Comparison of ENCODE assay signal across 8 mouse cellular contexts in genomic region chr1:84840018-84840664, GRCm38 (mm10). TPM values are rescaled to one million over a fixed set of nuclear protein-coding genes. Genes with fewer than 3 reads are reported as not detected.
DNase-seq lines count a peak whose midpoint lies in the region; ATAC-seq and TF ChIP-seq lines count a peak whose summit lies in the region.

Gene Trip12 (minus strand): TSS chr1:84840516.

- no peaks in the 10 kb centered on the region for H3K4me1 ChIP-seq in ES-Bruce4 (ENCODE audit: control insufficient read depth, insufficient read depth, low read length)
- no peaks in the 10 kb centered on the region for H3K4me1 ChIP-seq in embryonic facial prominence, embryonic 11.5 days (ENCODE audit: control insufficient read depth, insufficient read depth, low read length)
- H3K4me1 ChIP-seq in heart, embryonic 13.5 days = peaks cover 26% of the 10 kb centered on the region

- no peak for TF ChIP-seq CTCF in ES-Bruce4 (IDR thresholded peaks at IDR 0.05; ENCODE audit: low read depth, low read length)

- TF ChIP-seq POLR2A in ES-Bruce4 (IDR thresholded peaks at IDR 0.05; ENCODE audit: insufficient read depth, low read length) (no peak), myocyte (IDR thresholded peaks at IDR 0.05; ENCODE audit: insufficient read length, low read depth) (no peak)

- intact Hi-C loops in left cerebral cortex, postnatal 14 days (cut with DNase I) = no loop called here

- H3K27me3 ChIP-seq in ES-Bruce4 (ENCODE audit: control insufficient read depth, insufficient read depth, low read length, poor library complexity, severe bottlenecking) (no peaks in the 10 kb centered on the region), myocyte (ENCODE audit: control insufficient read depth, insufficient read depth, insufficient read length) (no peaks in the 10 kb centered on the region)
- no peaks in the 10 kb centered on the region for H3K27me3 ChIP-seq in embryonic facial prominence, embryonic 11.5 days (ENCODE audit: control insufficient read depth, insufficient read depth, low read length)
- H3K27me3 ChIP-seq in heart, embryonic 13.5 days (replicated peaks) = no peaks in the 10 kb centered on the region

- H3K9ac ChIP-seq in ES-Bruce4 (ENCODE audit: low read depth, poor library complexity, severe bottlenecking) = peak within 1 kb of the TSS; percentile 100
- H3K9ac ChIP-seq in embryonic facial prominence, embryonic 11.5 days (replicated peaks; ENCODE audit: low read length) = peak within 1 kb of the TSS; percentile 88
- peak within 1 kb of the TSS; percentile 99 for H3K9ac ChIP-seq in heart, embryonic 13.5 days

- peak within 1 kb of the TSS; percentile 52 for H3K4me2 ChIP-seq in embryonic facial prominence, embryonic 11.5 days (ENCODE audit: low read depth, low read length)
- H3K4me2 ChIP-seq in heart, embryonic 13.5 days = peak within 1 kb of the TSS; percentile 84
- H3K4me2 ChIP-seq in myocyte (ENCODE audit: low read depth) = peak within 1 kb of the TSS; percentile 77

- peak; percentile 39 for ATAC-seq in embryonic facial prominence, embryonic 11.5 days (replicated peaks; ENCODE audit: insufficient number of reproducible peaks, low FRiP score, low TSS enrichment, low read depth)
- peak; percentile 58; the same call in 1 of the 2 replicates for ATAC-seq in heart, embryonic 13.5 days (ENCODE audit: extremely low read depth, insufficient number of reproducible peaks, low FRiP score, low TSS enrichment)

- WGBS in embryonic facial prominence, embryonic 11.5 days = under 1% methylated on average over 39 of the region's 39 CpGs
- under 1% methylated on average over 39 of the region's 39 CpGs for WGBS in heart, embryonic 13.5 days

- H3K36me3 ChIP-seq in ES-Bruce4 (ENCODE audit: control insufficient read depth, insufficient read depth, low read length, poor library complexity, severe bottlenecking) = peaks cover 15% of the 10 kb centered on the region
- no peaks in the 10 kb centered on the region for H3K36me3 ChIP-seq in embryonic facial prominence, embryonic 11.5 days (replicated peaks; ENCODE audit: control insufficient read depth, insufficient read depth, low read depth, low read length)
- peaks cover 3% of the 10 kb centered on the region; the same call in 1 of the 2 replicates for H3K36me3 ChIP-seq in heart, embryonic 13.5 days
- no peaks in the 10 kb centered on the region for H3K36me3 ChIP-seq in myocyte (ENCODE audit: control insufficient read depth, insufficient read depth)

- DNase-seq in heart, adult 18-20 months = no peak
- DNase-seq in heart, adult 9 months (ENCODE audit: low spot score in 2 of 2) = no peak
- peak; percentile 51 for DNase-seq in embryonic facial prominence, embryonic 11.5 days (ENCODE audit: low spot score)
- no peak for DNase-seq in left cerebral cortex, postnatal 14 days (ENCODE audit: low spot score in 2 of 2)
- DNase-seq in yolk sac, embryonic 10.5 days (ENCODE audit: low spot score) = no peak

- H3K9me3 ChIP-seq in ES-Bruce4 (replicated peaks; ENCODE audit: control insufficient read depth, insufficient read depth, low read length, poor library complexity, severe bottlenecking) = no peaks in the 10 kb centered on the region
- no peaks in the 10 kb centered on the region for H3K9me3 ChIP-seq in embryonic facial prominence, embryonic 11.5 days (replicated peaks; ENCODE audit: control insufficient read depth, low read length)
- no peaks in the 10 kb centered on the region for H3K9me3 ChIP-seq in heart, embryonic 13.5 days

- peak within 1 kb of the TSS; percentile 72 for H3K27ac ChIP-seq in ES-Bruce4 (ENCODE audit: insufficient read depth, low read length)
- peak within 1 kb of the TSS; percentile 87 for H3K27ac ChIP-seq in embryonic facial prominence, embryonic 11.5 days (replicated peaks; ENCODE audit: low read depth, low read length)
- peak within 1 kb of the TSS; percentile 98 for H3K27ac ChIP-seq in heart, embryonic 13.5 days (replicated peaks)

- H3K4me3 ChIP-seq in ES-Bruce4 (ENCODE audit: low read depth, low read length) (peak within 1 kb of the TSS; percentile 97), myocyte (peak within 1 kb of the TSS; percentile 90)
- peak within 1 kb of the TSS; percentile 78 for H3K4me3 ChIP-seq in embryonic facial prominence, embryonic 11.5 days (ENCODE audit: low read depth, low read length)
- peak within 1 kb of the TSS; percentile 97 for H3K4me3 ChIP-seq in heart, embryonic 13.5 days

- peaks cover 48% of the 10 kb centered on the region for H3K79me2 ChIP-seq in myocyte (ENCODE audit: control insufficient read depth, insufficient read depth)

- H3ac ChIP-seq in myocyte (ENCODE audit: control insufficient read depth, insufficient read length) = peak within 1 kb of the TSS; percentile 81

- no peak for TF ChIP-seq EP300 in ES-Bruce4 (IDR thresholded peaks at IDR 0.05; ENCODE audit: insufficient read depth, low read depth, low read length)

TF ChIP-seq in myocyte, 11 proteins besides CTCF, POLR2A, EP300 and RAD21:
- TF ChIP-seq MYOG (IDR thresholded peaks at IDR 0.05; ENCODE audit: control insufficient read depth in 1 of 3, insufficient read depth in 1 of 3, insufficient read length in 2 of 3, low read depth in 2 of 3) (peak in 1 of 3 experiments; percentile 18), TCF12 (IDR thresholded peaks at IDR 0.05; ENCODE audit: insufficient read depth, poor library complexity, severe bottlenecking) (peak; percentile 32), MAX (IDR thresholded peaks at IDR 0.05; ENCODE audit: low read depth) (no peak), SRF (IDR thresholded peaks at IDR 0.05; ENCODE audit: control insufficient read depth, insufficient read length, low read depth) (no peak), USF1 (IDR thresholded peaks at IDR 0.05; ENCODE audit: low read depth) (no peak), CEBPB (IDR thresholded peaks at IDR 0.05; ENCODE audit: insufficient read depth, poor library complexity, severe bottlenecking) (no peak), MYOD1 (IDR thresholded peaks at IDR 0.05; ENCODE audit: control insufficient read depth in 1 of 3, insufficient read length in 2 of 3, low read depth in 2 of 3) (peak in 2 of 3 experiments; percentile 12 to 19), REST (IDR thresholded peaks at IDR 0.05; ENCODE audit: insufficient read depth, insufficient read length) (no peak), TCF3 (IDR thresholded peaks at IDR 0.05; ENCODE audit: insufficient read length, low read depth) (no peak), POLR2AphosphoS2 (IDR thresholded peaks at IDR 0.05; ENCODE audit: insufficient read length, low read depth) (no peak)

RNA-seq across cellular contexts. Expression of gene Trip12, which starts in this region (rescaled TPM):
- 100 to 1,000 TPM; 178 to 183 TPM for total RNA-seq in heart, adult 18-20 months (2021)
- polyA plus RNA-seq in ES-Bruce4 (2011; ENCODE audit: insufficient read depth, insufficient read length, low read depth, missing spikeins) (665 and 675 TPM in 2 replicates), myocyte (2012; fragmentation: generic; extraction: Trizol) (52.6 TPM)
- polyA plus RNA-seq in embryonic facial prominence, embryonic 11.5 days (2014; fragmentation: Nextera tagmentation; extraction: Ambion mirVana) = 71.9 and 82.7 TPM in 2 replicates
- 52.1 and 52.4 TPM in 2 replicates for polyA plus RNA-seq in heart, embryonic 13.5 days (2015; fragmentation: Nextera tagmentation; extraction: Ambion mirVana)
- 100 to 1,000 TPM; 167 to 195 TPM for total RNA-seq in left cerebral cortex, postnatal 14 days (2021)
